Mouse (Mus musculus): Measurements from ENCODE around the gene Fam168a.

GRCm38 (mm10) chr7:100762726-100763125 is 56.3 kb downstream of the Fam168a start:
- TF ChIP-seq CTCF (IDR thresholded peaks at IDR 0.05; ENCODE audit: low read depth, low read length) = no peak
- no peak for TF ChIP-seq GATA1 (IDR thresholded peaks at IDR 0.05; ENCODE audit: borderline replicate concordance, low read length)

All from G1E (cell line).